Mouse (Mus musculus) midbrain, embryonic 13.5 days (tissue): ENCODE measurements around the gene Zcchc18. TPM values are rescaled to one million over a fixed set of nuclear protein-coding genes. Genes with fewer than 3 reads are reported as not detected.

Experiments used
- polyA plus RNA-seq: library from polyadenylated mRNA; unstranded; fragments of >200 nt; fragmentation: Nextera tagmentation; extraction: Ambion mirVana; gene quantifications from 2 replicates; pipeline ENCODE4 v1.2.1, GENCODE M21; 2015

Zcchc18 gene
- polyA plus RNA-seq, 1 experiment from 2014 or later, result 234 TPM

Other genes with a start within 250 kb of the Zcchc18 start
- 563 and 601 TPM in 2 replicates for gene Morf4l2, start 249.5 kb upstream of the Zcchc18 start, polyA plus RNA-seq
- gene Glra4, start 213.0 kb upstream of the Zcchc18 start, polyA plus RNA-seq, result 0.10 TPM in 1 of 2 replicates, not detected in the other
- 8.7 and 10.7 TPM in 2 replicates for gene Plp1, start 170.5 kb upstream of the Zcchc18 start, polyA plus RNA-seq
- 14.7 and 16.8 TPM in 2 replicates for gene Rab9b, start 124.4 kb upstream of the Zcchc18 start, polyA plus RNA-seq
- not detected in 2 replicates for gene H2bfm, start 65.8 kb upstream of the Zcchc18 start, polyA plus RNA-seq
- gene Tmsb15b2, start 17.7 kb upstream of the Zcchc18 start, polyA plus RNA-seq, result 84.4 and 99.7 TPM in 2 replicates
- gene Tmsb15l, start 16.3 kb upstream of the Zcchc18 start, polyA plus RNA-seq, result 6.8 and 11.3 TPM in 2 replicates
- gene Tmsb15b1, start 16.3 kb upstream of the Zcchc18 start, polyA plus RNA-seq, result 32.7 and 36.1 TPM in 2 replicates
- gene Slc25a53, start 45.1 kb downstream of the Zcchc18 start, polyA plus RNA-seq, result 14.7 and 16.9 TPM in 2 replicates
- gene Fam199x, start 56.4 kb downstream of the Zcchc18 start, polyA plus RNA-seq, result 8.2 and 9.8 TPM in 2 replicates
- not detected in 2 replicates for gene Esx1, start 128.9 kb downstream of the Zcchc18 start, polyA plus RNA-seq